Mouse (Mus musculus) thymus, postnatal 0 days (tissue): ENCODE measurements at regions not wholly inside any gene's neighbourhood (a gene's known extent, or its start where the extent isn't known, plus 50 kb on each side); places are given as distances from the start of the nearest gene placed in this dataset.

ENCODE experiments used
- DNase-seq: peaks from one replicate; pipeline ENCODE4 v3.0.0-alpha.2; 2015; ENCODE audit warnings: low spot score

GRCm38 (mm10) chr10:98554575-98554974, 359.6 kb upstream of the Atp2b1 start:
- DNase-seq: no peak

GRCm38 (mm10) chr10:98557470-98558060, 356.6 kb upstream of the Atp2b1 start:
- DNase-seq: no peak

- no peak for DNase-seq
Observed at GRCm38 (mm10) chr10:98558560-98558959, 355.6 kb upstream of the Atp2b1 start.

- no peak for DNase-seq
Observed at GRCm38 (mm10) chr10:98562297-98562912, 351.8 kb upstream of the Atp2b1 start.

- DNase-seq: no peak
Observed at GRCm38 (mm10) chr10:98572782-98573536, 341.2 kb upstream of the Atp2b1 start.

GRCm38 (mm10) chr10:98577040-98577439, 337.2 kb upstream of the Atp2b1 start:
- no peak for DNase-seq

GRCm38 (mm10) chr10:98584776-98585175, 329.4 kb upstream of the Atp2b1 start:
- DNase-seq: no peak

- no peak for DNase-seq
Observed at GRCm38 (mm10) chr10:98589726-98590125, 324.5 kb upstream of the Atp2b1 start.

- no peak for DNase-seq
Observed at GRCm38 (mm10) chr10:98592154-98592553, 322.1 kb upstream of the Atp2b1 start.

- no peak for DNase-seq
Observed at GRCm38 (mm10) chr10:98593910-98594309, 320.3 kb upstream of the Atp2b1 start.

- no peak for DNase-seq
Observed at GRCm38 (mm10) chr10:98608221-98608941, 305.8 kb upstream of the Atp2b1 start.

- no peak for DNase-seq
Observed at GRCm38 (mm10) chr10:98610708-98611107, 303.5 kb upstream of the Atp2b1 start.

GRCm38 (mm10) chr10:98611707-98612360, 302.4 kb upstream of the Atp2b1 start:
- DNase-seq: no peak

- DNase-seq: no peak
Observed at GRCm38 (mm10) chr10:98618736-98619525, 295.3 kb upstream of the Atp2b1 start.

GRCm38 (mm10) chr10:98624103-98624502, 290.1 kb upstream of the Atp2b1 start:
- DNase-seq: no peak

GRCm38 (mm10) chr10:98624681-98625321, 289.4 kb upstream of the Atp2b1 start:
- no peak for DNase-seq

GRCm38 (mm10) chr10:98628191-98628590, 286.0 kb upstream of the Atp2b1 start:
- DNase-seq: no peak

- no peak for DNase-seq
Observed at GRCm38 (mm10) chr10:98629248-98629647, 285.0 kb upstream of the Atp2b1 start.

GRCm38 (mm10) chr10:98637759-98638611, 276.2 kb upstream of the Atp2b1 start:
- no peak for DNase-seq
